9 mouse cellular contexts compared by ENCODE assay signal in genomic region chr11:66998467-66999403, GRCm38 (mm10). TPM values are rescaled to one million over a fixed set of nuclear protein-coding genes. Genes with fewer than 3 reads are reported as not detected.
DNase-seq lines count a peak whose midpoint lies in the region; ATAC-seq and TF ChIP-seq lines count a peak whose summit lies in the region.
"Had no signal": no experiment of that assay in that cellular context is flagged by ENCODE, and none has a peak within 500 bp of the region (broad histone marks: within the 10 kb centered on the region; RNA-seq: fewer than 3 reads in every experiment).

No protein-coding gene starts in this region.

- no peak overlapping the region for H3K27ac ChIP-seq in midbrain, postnatal 0 days (ENCODE audit: low read depth, low read length)
- H3K27ac ChIP-seq in midbrain, embryonic 11.5 days (ENCODE audit: low read depth, low read length): no peak overlapping the region
- peak overlapping the region; percentile 71 for H3K27ac ChIP-seq in kidney, adult 2 months (ENCODE audit: insufficient read depth, low read depth, low read length)
- H3K27ac ChIP-seq: liver, embryonic 15.5 days had no signal

- TF ChIP-seq CTCF in midbrain, postnatal 0 days (IDR thresholded peaks at IDR 0.05): no peak; the same call in 1 of the 2 replicates
- TF ChIP-seq CTCF in kidney, adult 2 months (conservative IDR thresholded peaks at IDR 0.05; ENCODE audit: insufficient read depth, insufficient read length, low read depth, low read length): no peak

- intact Hi-C loops in gastrocnemius, postnatal 36 days (cut with DNase I): no loop called here

- no peak for TF ChIP-seq POLR2A in kidney, adult 2 months (IDR thresholded peaks at IDR 0.05; ENCODE audit: low read depth, low read length)

- no peak overlapping the region for H3K4me2 ChIP-seq in midbrain, postnatal 0 days (ENCODE audit: low read depth, low read length, poor library complexity, severe bottlenecking)
- no peak overlapping the region for H3K4me2 ChIP-seq in midbrain, embryonic 11.5 days
- H3K4me2 ChIP-seq: liver, embryonic 15.5 days had no signal

- DNase-seq in midbrain, postnatal 0 days (ENCODE audit: low spot score): peak; percentile 49
- DNase-seq in midbrain, embryonic 11.5 days (ENCODE audit: low spot score, missing footprints): no peak
- peak; percentile 65 for DNase-seq in cerebellum, adult 9-11 months
- peak; percentile 92 for DNase-seq in kidney, adult 2 months
- peak; percentile 38 for DNase-seq in right cerebral cortex, adult 18-20 months
- DNase-seq in c-Kit-positive CD71-positive TER-119-positive erythroid progenitor cells, embryonic 14.5 days (ENCODE audit: low spot score): no peak
- DNase-seq in gastrocnemius, postnatal 36 days: no peak
- no peak for DNase-seq in T-cell, adult 2 months (ENCODE audit: low spot score)

- H3K27me3 ChIP-seq in midbrain, postnatal 0 days (ENCODE audit: insufficient read depth, low read length): no peaks in the 10 kb centered on the region
- H3K27me3 ChIP-seq in midbrain, embryonic 11.5 days (ENCODE audit: control insufficient read depth, insufficient read depth, low read length): no peaks in the 10 kb centered on the region
- no peaks in the 10 kb centered on the region for H3K27me3 ChIP-seq in kidney, adult 2 months (replicated peaks; ENCODE audit: control insufficient read depth, insufficient read depth, low read length)
- H3K27me3 ChIP-seq: liver, embryonic 15.5 days had no signal

- no peaks in the 10 kb centered on the region; the same call in 1 of the 2 replicates for H3K4me1 ChIP-seq in midbrain, postnatal 0 days (ENCODE audit: insufficient read depth, low read length)
- H3K4me1 ChIP-seq in midbrain, embryonic 11.5 days (ENCODE audit: control insufficient read depth, insufficient read depth, low read length): peaks cover 11% of the 10 kb centered on the region; the same call in 1 of the 2 replicates
- H3K4me1 ChIP-seq in kidney, adult 2 months (ENCODE audit: control insufficient read depth, insufficient read depth, low read length): peaks cover 13% of the 10 kb centered on the region
- H3K4me1 ChIP-seq: liver, embryonic 15.5 days had no signal

- 73% methylated on average over 14 of the region's 14 CpGs for WGBS in midbrain, postnatal 0 days
- WGBS in midbrain, embryonic 11.5 days: 80% methylated on average over 14 of the region's 14 CpGs
- WGBS in kidney, adult 2 months: 41% methylated on average over 14 of the region's 14 CpGs

- H3K36me3 ChIP-seq in midbrain, postnatal 0 days (ENCODE audit: insufficient read depth, low read length): no peaks in the 10 kb centered on the region
- no peaks in the 10 kb centered on the region for H3K36me3 ChIP-seq in midbrain, embryonic 11.5 days (ENCODE audit: control insufficient read depth, insufficient read depth, low read length)
- H3K36me3 ChIP-seq in kidney, adult 2 months (ENCODE audit: control insufficient read depth, insufficient read depth, low read length): no peaks in the 10 kb centered on the region
- H3K36me3 ChIP-seq: liver, embryonic 15.5 days had no signal

- H3K9me3 ChIP-seq in midbrain, postnatal 0 days (ENCODE audit: low read length): no peaks in the 10 kb centered on the region
- H3K9me3 ChIP-seq in midbrain, embryonic 11.5 days (ENCODE audit: control insufficient read depth, low read length): no peaks in the 10 kb centered on the region
- H3K9me3 ChIP-seq: liver, embryonic 15.5 days had no signal

- no peak overlapping the region for H3K9ac ChIP-seq in midbrain, postnatal 0 days (replicated peaks; ENCODE audit: low read length, poor library complexity, severe bottlenecking)
- H3K9ac ChIP-seq in midbrain, embryonic 11.5 days (ENCODE audit: low read length): no peak overlapping the region
- H3K9ac ChIP-seq: liver, embryonic 15.5 days had no signal

- no peak for ATAC-seq in midbrain, postnatal 0 days (ENCODE audit: low FRiP score)
- no peak for ATAC-seq in midbrain, embryonic 11.5 days (ENCODE audit: low FRiP score)

- H3K4me3 ChIP-seq in midbrain, postnatal 0 days (ENCODE audit: low read depth, low read length): no peak overlapping the region
- no peak overlapping the region for H3K4me3 ChIP-seq in midbrain, embryonic 11.5 days (ENCODE audit: low read depth, low read length)
- no peak overlapping the region for H3K4me3 ChIP-seq in kidney, adult 2 months (ENCODE audit: insufficient read depth, low read depth, low read length)
- H3K4me3 ChIP-seq: liver, embryonic 15.5 days had no signal

RNA-seq across cellular contexts. Expression of gene Tmem220, which starts 26.2 kb away (rescaled TPM):
- total RNA-seq in midbrain, postnatal 0 days (2014; rRNA removed): 0.11 and 0.28 TPM in 2 replicates
- polyA plus RNA-seq in midbrain, postnatal 0 days (2015; fragmentation: Nextera tagmentation; extraction: Ambion mirVana): 0.50 and 0.93 TPM in 2 replicates
- 0.92 and 1.4 TPM in 2 replicates for polyA plus RNA-seq in midbrain, embryonic 11.5 days (2014; fragmentation: Nextera tagmentation; extraction: Ambion mirVana)
- polyA plus RNA-seq in kidney, adult 2 months (2012; rRNA removed): 6.4 and 7.5 TPM in 2 replicates
- total RNA-seq in gastrocnemius, postnatal 36 days (2021): under 1 TPM; 0.49 to 0.64 TPM

RNA-seq across cellular contexts. Expression of gene Tmem238l, which starts 42.3 kb away (rescaled TPM):
- total RNA-seq in midbrain, postnatal 0 days (2014; rRNA removed): not detected in 2 replicates
- polyA plus RNA-seq in midbrain, postnatal 0 days (2015; fragmentation: Nextera tagmentation; extraction: Ambion mirVana): not detected in 2 replicates
- not detected in 2 replicates for polyA plus RNA-seq in midbrain, embryonic 11.5 days (2014; fragmentation: Nextera tagmentation; extraction: Ambion mirVana)
- polyA plus RNA-seq in kidney, adult 2 months (2012; rRNA removed): 5.3 and 5.8 TPM in 2 replicates
- not detected for total RNA-seq in gastrocnemius, postnatal 36 days (2021)
- polyA plus RNA-seq: liver, embryonic 15.5 days had no signal

RNA-seq across cellular contexts. Expression of gene Adprm, which starts 53.7 kb away (rescaled TPM):
- 23.7 and 28.6 TPM in 2 replicates for total RNA-seq in midbrain, postnatal 0 days (2014; rRNA removed)
- polyA plus RNA-seq in midbrain, postnatal 0 days (2015; fragmentation: Nextera tagmentation; extraction: Ambion mirVana): 25.9 and 28.1 TPM in 2 replicates
- 34.8 and 40.5 TPM in 2 replicates for polyA plus RNA-seq in midbrain, embryonic 11.5 days (2014; fragmentation: Nextera tagmentation; extraction: Ambion mirVana)
- 15.1 and 19.0 TPM in 2 replicates for polyA plus RNA-seq in kidney, adult 2 months (2012; rRNA removed)
- total RNA-seq in gastrocnemius, postnatal 36 days (2021): 1 to 10 TPM; 6.5 to 8.2 TPM

RNA-seq across cellular contexts. Expression of gene Sco1, which starts 53.7 kb away (rescaled TPM):
- 11.2 and 12.4 TPM in 2 replicates for total RNA-seq in midbrain, postnatal 0 days (2014; rRNA removed)
- polyA plus RNA-seq in midbrain, postnatal 0 days (2015; fragmentation: Nextera tagmentation; extraction: Ambion mirVana): 13.2 and 14.7 TPM in 2 replicates
- 18.7 and 19.0 TPM in 2 replicates for polyA plus RNA-seq in midbrain, embryonic 11.5 days (2014; fragmentation: Nextera tagmentation; extraction: Ambion mirVana)
- polyA plus RNA-seq in kidney, adult 2 months (2012; rRNA removed): 4.5 and 5.8 TPM in 2 replicates
- total RNA-seq in gastrocnemius, postnatal 36 days (2021): 1 to 10 TPM; 6.6 to 6.7 TPM

Comparison
In these comparisons a context has a peak if more than half of its experiments do, and no peak if none do; other contexts are left out.
1. DNase-seq: peak in midbrain, postnatal 0 days (single experiment), cerebellum, adult 9-11 months (single experiment), kidney, adult 2 months (single experiment) and right cerebral cortex, adult 18-20 months (single experiment); none in midbrain, embryonic 11.5 days (single experiment), c-Kit-positive CD71-positive TER-119-positive erythroid progenitor cells, embryonic 14.5 days (single experiment), gastrocnemius, postnatal 36 days (0 of 2) and T-cell, adult 2 months (single experiment).